Mouse (Mus musculus) kidney, adult 2 months (tissue): ENCODE results near the gene Josd1.

ENCODE experiments used
- CTCF ChIP-seq: fragments of 200-500 bp; conservative IDR thresholded peaks from 2 replicates; pipeline ENCODE4 v1.5.1; 2011; ENCODE audit warnings: low read depth, mild to moderate bottlenecking, control low read depth, low read length, moderate library complexity, mixed read lengths; ENCODE audit not compliant: insufficient read depth, insufficient read length
- POLR2A ChIP-seq: fragments of 200-500 bp; IDR thresholded peaks from one replicate; pipeline ENCODE4 v1.6.1; 2011; ENCODE audit warnings: low read depth, low read length, control low read depth

DNA sequence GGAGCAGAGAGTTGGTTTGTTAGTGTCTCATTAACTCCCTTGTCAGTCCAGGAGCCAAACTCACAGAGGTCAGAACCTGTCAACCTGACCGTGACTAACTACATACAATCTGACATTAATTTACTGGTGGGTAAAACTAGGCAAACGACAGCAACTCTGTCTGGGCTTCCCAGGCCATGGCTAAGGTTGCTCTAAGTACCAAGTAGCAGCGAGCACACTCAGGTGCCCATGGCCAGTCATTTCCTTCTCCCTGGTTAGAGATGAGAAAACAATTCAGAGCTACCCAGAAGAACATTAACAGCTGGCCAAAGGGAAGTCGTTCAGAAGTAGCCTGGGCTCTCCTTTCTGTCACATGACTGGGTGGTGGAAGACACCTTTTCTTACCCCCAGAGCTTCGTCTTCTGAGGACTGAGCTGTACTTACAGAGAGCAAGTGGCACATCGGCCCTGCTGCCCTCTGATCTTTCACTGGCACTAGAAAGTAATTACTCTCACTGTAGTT is 2.5 kb downstream of the Josd1 start:
- no peak for TF ChIP-seq CTCF
- no peak for TF ChIP-seq POLR2A
